Mouse (Mus musculus) cerebellum, postnatal 25 days (tissue): ENCODE measurements around the gene Usp49.
"Not testable (repeated sequence)": the region's sequence is repeated elsewhere in the genome, so short reads cannot be mapped to it uniquely, and the experiment has no call there.

ENCODE experiments used
- DNase-seq, 2 experiments: peaks; one replicate each; pipeline ENCODE4 v3.0.0; 2021; ENCODE audit warnings: mixed read lengths in 2 of 2

The Usp49 gene

DNA sequence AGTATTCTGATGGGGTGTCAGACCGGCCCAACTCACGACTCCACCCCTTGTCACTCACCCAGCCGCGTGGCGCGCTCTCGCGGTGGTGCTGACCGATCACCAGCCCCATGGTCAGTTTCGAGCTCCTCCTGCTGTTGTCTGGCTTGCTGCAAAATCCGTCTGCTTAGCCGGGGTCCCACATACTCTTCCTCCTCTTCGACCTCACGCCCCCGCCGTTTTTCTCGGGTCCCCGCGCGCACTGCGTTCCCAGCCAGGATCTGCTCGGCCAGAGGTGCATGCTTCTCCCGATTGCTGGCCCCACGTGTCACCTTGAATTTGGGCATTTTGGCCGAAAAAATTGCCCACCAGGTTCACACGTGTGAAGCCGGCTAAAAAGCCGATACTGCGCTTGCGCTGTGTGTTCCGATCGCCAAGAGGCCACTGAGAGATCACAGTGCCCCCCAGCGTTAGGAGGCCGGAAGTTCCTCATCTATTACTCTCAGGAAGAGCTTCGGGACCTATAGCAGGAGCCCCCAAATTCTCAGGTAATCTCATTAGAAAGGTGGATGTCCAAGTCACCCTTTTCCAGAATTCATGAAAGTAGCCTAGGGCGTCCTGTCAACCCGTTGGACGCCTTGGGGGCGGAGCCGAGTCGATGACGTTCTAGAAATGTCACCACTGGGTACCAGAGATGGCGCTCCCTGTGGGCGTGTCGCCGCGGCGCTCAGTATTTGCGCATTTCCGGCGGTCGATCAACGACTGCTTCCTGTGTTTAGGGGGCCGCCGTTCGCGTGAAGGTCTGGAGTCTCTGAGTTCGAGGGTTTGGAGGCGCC lies 19.4 kb upstream of the Usp49 start, which contains the start of the genes Bysl, Med20 and Gm20517:
Bysl (minus strand) TSS at position 644 of the 812 bp plus-strand sequence.
Med20 (plus strand) TSS at position 734 of the 812 bp plus-strand sequence.
Gm20517 (plus strand) TSS at position 741 of the 812 bp plus-strand sequence.
- DNase-seq: peak; percentile 99

DNA sequence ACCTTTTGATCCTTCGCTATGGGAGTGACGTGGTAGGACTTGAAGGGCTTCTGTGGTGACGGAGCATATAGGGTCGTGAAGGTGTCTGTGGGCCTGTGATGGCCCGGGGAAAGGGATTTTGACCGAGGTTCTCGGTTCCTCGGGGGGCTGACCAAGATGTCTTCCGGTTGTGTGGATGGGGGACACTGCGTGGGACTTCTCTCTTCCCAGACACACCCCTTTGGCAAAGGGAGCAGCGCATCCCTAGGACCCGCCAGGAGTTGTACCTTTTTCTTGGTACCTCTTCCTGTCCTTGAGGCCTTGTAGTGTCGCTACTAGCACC lies 18.9 kb upstream of the Usp49 start:
- DNase-seq: no peak

DNA sequence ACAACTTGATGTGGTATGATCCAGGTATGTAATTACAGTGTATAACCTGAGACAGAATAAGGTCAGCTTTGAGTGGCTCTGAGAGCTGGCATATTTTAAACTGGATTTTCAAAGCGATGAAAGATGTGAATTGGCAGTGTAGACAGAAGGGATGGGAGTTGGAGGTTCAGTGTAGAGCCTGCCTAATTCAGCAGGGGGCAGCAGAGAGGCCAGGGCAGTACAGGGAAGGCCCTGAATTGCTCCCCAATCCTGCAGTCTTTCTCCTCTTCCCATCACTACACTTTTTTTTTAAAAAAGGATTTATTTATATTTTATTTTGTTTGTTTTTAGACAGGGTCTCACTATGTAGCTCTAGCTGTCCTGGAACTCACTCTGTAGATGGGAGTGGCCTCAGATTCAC lies 16.5 kb upstream of the Usp49 start:
- DNase-seq: peak in 1 of 2 experiments; percentile 43

DNA sequence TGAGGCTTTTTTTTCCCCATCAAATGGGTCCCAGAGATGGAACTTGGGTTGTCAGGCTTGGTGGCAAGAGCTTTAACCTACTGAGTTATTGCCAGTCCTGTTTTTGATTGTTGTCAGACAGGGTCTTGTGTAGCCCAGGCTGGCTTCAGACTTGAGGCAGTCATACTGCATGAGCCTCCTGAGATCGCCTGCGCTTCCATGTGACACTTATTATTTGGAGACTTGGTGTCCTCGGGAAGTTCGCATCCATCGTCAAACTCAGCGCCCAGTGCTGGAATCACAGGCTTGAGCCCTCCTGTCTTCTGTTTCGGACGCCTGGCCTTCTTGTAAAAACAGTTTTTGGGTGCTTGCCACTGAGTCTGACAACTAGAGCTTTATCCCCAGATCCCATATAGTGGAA lies 14.4 kb upstream of the Usp49 start:
- DNase-seq: no peak

DNA sequence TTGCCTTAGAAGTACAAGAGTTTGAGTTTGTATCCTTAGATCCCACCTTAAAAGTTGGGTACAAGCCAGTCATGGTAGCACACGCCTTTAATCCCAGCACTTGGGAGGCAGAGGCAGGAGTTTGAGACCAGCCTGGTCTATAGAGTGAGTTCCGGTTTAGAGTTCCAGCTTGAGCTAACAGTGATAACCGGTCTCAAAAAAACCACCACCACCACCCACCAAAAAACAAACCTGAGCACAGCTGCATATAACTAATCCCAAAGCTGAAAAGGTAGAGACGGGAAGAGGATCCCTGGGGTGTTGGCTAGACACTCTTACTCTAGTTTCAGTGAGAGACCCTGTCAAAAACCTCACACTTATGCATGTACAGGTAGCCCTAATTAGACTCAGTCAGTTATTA lies 13.8 kb upstream of the Usp49 start:
- DNase-seq: no peak

DNA sequence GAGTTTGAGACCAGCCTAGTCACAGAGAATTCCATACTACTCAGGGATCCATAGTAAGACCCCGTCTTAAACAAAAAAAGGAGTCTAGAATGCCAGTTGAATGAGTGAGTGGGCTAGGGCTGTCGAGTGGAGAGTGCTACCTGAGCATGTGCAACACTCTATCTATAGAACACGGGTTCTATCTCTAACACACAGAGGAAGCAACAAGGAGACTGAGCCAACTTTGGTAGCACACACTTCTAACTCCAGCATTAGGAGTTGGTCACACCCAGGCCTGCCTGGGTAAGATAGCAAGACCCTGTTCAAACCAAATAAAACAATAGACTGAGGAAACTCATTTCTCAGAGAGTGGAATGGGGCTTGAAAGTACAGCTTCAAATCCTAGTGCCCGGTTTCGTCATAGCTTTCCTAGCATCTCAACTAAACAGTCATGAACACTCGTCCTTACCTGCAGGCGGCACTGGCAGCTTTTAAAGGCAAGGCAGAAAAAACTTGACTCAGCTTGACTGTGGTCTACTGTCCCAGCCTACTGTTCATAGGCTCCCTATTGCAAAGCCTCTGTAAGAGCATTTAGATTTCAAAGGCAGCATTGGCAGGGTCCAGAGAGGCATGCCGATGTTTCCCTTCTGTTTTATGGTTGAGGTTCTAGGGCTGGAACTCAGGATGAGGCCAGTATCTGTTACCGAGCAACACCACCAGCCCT lies 12.7 kb upstream of the Usp49 start:
- DNase-seq: no peak

DNA sequence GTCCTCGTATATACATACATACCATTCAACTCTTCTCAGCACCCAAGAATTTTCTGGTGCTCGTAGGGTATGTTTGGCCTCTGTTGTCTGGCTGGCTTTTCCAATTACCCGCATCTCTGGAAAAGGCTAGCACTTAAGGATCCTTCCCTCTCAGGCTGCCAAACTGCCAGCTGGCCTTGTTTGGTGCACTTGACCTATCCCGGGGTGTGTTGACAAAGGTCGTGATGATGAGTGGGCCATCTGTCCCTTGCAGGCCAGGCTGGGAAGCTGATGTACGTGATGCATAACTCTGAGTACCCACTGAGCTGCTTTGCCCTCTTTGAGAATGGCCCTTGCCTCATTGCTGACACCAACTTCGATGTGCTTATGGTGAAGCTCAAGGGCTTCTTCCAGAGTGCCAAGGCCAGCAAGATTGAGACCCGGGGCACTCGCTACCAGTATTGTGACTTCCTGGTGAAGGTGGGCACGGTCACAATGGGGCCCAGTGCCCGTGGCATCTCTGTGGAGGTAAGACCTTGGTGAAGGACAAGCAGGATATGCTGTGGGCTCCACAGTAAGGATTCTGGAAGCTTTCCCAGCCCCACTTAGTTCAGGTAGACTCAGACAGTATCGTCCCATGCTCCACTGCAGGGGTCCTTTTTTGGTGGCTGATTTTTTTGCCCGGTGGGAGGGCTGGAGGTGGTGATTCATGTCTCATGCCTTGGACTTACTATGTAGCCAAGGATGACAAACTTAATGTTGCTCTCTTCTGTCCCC lies 11.8 kb upstream of the Usp49 start:
- peak; percentile 34 to 53 for DNase-seq

DNA sequence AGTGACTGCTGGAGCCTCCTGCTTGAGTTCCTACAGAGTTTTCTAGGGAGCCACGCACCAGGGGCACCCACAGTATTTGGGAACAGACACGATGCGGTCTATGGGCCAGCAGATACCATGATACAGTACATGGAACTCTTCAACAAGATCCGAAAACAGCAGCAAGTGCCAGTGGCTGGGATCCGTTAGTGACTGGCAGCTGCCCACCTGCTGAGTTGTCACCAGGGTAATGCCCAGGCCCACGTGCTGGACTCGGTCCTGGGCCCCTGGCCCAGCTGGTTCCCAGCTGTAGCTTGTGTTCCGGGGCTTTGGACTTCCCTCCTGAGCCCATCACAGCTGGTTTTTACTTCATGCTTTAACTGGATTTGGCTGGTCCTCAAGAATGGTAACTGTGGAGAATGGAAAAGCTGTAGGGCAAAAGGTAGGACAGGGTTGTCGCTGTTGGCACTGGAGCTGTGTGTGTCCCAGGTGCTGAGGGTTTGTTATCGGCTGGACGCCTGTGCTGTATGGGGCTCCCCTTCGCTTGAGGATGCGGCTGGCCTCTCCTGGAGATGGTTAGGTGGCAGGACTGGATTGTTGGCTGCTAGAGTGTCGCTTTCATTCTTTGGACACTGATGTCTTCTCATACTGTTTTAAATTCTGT lies 7.5 kb upstream of the Usp49 start:
- DNase-seq: no peak

DNA sequence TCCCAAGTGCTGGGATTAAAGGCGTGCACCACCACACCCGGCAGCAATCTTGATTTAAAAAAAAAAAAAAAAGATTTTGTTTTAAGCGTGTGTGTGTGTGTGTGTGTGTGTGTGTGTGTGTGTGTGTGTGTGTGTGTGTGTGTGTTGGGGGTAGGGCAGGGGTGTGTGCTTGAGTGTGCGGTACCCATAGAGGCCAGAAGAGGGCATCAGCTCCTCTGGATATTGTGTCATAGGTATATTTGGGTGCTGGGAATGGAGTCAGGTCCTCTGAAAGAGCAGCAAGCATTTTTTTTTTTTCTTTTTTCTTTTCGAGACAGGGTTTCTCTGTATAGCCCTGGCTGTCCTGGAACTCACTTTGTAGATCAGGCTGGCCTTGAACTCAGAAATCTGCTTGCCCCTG lies 5.9 kb upstream of the Usp49 start:
- DNase-seq: not testable (repeated sequence)

DNA sequence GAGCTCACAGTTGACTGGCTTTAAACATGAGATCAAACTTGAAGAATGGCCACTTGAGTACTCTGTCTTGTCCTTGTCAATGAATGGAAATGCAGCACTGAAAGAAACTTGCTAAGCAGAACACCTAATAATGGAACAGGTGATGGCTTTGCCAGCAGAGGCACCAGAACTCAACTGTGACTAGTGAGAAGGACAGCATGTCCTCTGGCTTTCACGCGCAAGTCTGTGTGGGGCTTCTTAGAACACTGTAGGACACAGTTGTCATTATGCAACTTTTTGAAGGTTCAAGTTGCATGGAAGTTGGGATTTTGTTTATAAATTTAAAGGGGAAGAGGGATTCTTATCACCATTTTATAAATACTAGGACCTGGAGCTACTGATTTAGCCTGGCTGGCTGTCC lies 5.4 kb upstream of the Usp49 start:
- DNase-seq: no peak

DNA sequence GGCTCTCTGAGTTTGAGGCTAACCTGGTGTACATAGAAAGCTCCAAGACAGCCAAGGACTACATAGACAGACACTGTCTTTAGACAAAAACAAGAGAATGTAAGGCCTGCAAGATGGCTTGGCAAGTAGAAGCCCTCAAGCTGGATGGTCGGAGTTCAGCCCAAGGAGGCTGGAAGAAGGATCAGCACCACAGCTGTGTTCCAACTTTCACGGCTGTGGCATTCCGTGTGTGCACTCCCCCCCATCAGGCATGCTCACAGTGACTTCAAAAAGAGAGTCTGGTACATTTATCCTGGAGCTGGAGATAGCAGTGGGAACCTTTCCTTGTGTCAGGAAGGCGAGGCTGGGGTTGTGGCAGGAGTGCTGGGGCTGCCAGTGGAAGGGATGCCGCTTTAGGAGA lies 4.5 kb upstream of the Usp49 start:
- DNase-seq: no peak

DNA sequence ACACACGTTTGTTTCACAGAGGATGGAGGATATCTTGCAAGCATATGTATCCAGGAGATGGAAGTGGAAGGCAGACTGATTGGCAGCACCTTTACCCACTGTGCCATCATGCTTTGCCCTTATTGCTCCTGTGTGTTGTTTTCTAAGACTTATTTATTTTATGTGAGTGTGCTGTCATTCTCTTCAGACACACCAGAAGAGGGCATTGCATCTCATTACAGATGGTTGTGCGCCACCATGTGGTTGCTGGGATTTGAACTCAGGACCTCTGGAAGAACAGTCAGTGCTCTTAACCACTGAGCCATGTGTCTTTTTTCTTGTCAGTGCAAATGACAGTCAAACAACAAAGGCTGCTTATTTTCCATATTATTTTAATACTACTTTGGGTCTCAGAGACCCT lies 2.7 kb upstream of the Usp49 start:
- DNase-seq: no peak

DNA sequence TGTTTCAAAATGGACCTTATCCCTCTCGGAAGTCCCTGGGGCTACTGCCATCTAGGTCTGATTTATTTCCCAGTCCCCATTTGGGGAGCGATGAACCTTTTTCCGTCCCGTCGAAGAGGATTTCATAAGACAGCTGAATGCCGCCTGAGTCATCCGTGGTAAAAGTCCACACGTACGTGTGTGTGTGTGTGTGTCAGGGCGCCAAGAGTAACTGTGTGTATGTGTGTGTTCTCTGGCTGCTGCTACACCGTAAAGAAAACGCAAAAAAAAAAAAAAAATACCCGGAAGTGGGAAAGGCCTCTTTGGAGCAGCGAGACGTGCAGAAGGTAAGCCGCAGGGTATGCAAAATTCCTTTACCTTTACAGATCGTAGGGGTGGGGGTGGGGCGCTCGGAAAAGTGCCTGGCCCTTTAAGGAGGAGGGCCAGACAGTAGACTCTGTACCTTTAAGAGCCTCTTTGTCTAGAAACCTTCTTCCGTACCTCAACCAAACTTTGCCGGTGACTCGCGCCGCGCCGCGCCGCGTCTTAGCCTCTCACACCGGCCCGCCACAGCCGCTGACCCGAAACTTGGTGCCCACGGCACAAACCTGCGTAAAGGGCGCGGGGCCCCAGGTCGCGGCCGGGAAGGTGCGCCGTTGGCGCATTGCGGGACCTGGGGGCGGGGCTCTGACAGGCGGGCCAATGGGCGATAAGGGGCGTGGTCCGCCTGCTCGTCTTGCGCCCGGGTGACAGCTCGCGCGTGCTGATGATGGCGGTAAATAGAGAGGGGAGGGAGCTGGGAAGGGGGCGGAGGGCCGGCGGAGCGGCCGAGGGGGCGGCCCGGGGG lies 1.4 kb upstream of the Usp49 start:
- DNase-seq: peak; percentile 96 to 98

DNA sequence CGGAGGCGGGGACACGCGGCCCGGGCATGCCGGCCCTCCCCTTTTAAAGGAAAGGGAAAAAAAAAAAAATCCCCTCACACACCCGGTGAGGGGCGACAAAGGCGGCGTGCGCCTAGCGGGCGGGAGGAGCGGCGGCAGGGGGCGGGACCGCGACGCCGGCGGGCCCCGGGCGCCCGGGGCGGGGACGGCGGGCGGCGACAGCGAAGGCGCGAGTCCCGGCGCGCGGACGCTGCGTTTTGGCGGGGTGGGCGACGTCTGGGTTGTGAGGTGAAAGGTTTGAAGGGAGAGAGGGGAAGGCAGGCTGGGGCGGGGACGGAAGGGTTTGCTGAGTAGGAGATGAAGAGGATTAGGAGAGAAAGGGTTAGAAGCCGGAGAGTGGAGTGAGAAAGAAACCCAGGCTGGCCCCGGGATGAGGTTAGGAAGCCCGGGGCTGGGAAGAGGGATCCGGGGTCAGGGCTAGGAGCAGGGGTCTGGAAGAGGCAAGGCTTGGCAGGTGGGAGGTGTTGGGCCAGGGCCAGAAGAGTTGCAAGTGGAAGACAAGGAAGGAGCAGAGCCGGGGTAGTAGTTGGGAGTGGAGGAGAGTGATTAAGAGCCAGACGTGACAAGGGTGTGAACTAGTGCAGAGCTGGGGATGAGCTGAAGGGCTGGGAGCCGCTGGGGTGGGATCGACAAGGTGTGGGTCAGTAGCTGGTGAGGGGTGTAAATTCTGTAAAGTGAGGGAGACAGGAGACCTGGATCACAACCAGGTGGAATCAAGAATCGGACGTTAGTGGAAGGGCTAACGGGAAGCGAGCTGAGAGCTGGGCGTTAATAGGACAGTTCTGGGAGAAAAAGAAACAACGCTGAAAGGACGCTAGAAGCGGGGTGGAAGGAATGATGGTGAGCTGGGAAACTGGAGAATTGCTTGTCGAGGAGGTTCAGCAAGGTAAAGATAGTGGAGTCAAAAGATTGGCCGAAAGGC lies 493 bp upstream of the Usp49 start:
- peak in 1 of 2 experiments; percentile 79 for DNase-seq

DNA sequence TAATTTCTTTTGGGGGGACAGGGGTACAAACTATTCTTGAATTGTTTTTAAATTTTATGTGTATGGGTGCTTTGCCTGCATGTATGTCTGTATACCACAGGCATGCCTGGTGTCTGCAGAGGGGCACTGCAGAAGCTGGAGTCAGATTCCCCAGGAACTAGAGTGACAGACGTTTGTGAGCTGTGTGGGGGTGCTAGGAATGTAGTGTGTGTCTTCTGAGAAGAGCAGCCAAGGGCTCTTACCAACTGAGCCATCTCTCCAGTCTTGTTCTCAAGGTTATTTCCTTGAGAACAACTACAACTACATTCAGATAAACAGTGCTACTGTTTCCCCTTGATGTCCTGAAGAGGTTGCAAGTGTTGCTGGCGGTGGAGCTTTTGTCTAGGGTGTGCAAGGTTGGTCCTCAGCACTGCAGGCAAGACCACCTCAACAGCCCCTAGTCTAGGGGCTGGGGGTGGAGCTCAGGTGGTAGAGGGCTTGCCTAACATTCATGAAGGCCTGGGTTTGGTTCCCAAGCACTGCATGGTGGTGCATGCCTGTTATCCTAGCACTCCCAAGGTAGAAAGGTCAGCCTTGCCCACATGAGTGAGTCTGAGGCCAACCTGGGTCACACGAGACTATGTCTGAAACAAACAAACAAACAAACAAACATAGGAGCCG lies 1.8 kb downstream of the Usp49 start:
- no peak for DNase-seq

DNA sequence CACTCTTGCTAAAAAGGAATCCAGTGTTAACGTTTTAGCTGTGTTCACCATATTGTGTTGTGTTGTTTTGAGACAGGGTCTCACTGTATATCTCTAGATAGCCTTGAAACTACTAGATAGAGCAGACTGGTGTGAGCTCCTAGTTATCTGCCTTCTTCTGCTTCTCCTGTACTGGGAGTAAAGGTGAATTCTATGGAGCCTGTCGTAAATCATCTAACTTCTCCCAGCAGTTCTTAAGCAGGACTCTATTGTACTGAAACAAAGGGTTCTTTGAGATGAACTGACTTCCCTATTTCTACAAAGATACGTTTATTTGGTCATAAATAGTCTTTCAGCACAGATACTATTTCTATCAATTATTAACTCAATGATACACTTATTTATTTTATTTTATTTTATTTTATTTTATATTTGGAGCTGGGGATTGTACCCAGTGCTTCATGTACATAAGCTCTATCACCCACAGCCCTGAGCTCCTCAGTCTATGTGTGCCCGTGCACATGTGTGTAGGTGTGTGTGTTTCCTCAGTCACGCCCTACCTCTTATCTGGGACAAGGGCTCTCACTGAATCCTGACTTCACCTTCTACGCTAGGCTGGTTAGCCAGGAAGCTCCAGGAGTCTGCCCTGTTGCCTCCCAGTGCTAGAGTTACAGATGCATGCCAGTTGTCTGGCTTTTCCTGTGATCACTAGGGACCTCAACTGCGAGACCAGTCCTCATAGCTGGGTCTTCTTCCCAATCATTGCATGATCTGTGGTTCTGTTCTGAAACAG lies 3.7 kb downstream of the Usp49 start:
- DNase-seq: no peak

DNA sequence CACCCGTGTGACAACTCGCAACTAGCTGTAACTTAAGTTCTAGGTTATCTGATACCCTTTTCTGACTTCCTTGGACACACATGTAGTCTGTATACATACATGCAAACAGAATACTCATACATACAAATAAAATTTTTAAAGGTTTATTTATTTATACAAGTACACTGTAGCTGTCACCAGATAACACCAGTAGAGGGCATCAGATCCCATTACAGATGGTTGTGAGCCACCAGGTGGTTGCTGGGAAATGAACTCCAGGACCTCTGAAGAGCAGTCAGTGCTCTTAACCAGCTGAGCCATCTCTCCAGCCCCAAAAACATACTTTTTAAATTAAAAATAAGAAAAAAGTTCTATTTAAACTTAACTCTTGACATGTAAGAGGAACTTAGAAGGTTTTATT lies 12.5 kb downstream of the Usp49 start:
- DNase-seq: no peak

DNA sequence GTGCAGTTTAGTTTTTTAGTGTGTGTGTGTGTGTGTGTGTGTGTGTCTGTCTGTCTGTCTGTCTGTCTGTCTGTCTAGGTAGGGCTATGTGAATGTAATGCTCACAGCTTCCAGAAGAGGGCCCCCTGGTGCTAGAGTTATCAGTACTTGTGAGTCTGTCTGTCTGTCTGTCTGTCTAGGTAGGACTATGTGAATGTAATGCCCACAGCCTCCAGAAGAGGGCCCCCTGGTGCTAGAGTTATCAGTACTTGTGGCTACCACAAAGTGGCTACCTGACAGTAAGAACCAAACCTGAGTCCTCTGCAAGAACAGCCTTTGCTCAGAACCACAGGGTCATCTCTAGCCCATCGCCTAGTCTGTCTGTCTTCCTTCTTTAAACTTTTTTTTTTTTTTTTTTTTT lies 16.2 kb downstream of the Usp49 start:
- DNase-seq: peak; percentile 19 to 61

DNA sequence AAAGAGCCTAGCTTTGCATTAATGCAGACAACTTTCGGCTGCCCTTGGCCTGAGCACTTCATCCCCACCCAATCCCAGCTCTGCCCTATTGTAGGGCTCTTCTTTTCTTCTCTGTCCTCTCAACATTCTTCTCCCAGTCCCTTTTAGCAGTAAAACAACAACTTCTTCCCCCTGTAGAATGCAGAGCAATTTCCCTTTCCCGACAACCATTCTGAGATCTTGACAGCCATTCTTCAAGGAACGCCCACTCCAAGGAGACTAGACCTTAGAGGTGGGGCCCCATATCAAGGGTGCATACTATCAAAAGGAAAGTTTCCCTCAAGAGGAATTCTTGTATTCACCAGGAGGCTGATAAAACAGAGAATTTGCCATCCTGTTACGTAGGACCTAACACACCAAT lies 18.5 kb downstream of the Usp49 start:
- DNase-seq: no peak

DNA sequence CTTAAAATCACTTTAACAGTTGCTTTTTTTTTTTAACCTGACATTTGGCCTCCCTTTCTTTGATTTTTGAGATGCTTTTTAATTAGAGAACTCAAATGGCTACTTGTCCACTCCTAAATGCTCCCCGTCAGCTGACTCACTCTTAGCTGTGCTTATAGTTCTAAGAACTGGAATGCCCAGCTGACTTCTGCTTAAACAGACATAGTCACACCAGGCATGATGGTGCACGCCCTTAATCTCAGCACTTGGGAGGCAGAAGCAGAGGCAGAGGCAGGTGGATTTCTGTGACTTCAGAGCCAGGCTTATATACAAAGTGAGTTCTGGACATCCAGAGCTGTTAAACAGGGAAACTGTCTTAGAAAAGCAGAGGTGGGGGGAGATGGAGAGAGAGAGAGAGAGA lies 21.5 kb downstream of the Usp49 start:
- DNase-seq: no peak
